Mouse (Mus musculus): ENCODE measurements around the gene Man1a.

DNA sequence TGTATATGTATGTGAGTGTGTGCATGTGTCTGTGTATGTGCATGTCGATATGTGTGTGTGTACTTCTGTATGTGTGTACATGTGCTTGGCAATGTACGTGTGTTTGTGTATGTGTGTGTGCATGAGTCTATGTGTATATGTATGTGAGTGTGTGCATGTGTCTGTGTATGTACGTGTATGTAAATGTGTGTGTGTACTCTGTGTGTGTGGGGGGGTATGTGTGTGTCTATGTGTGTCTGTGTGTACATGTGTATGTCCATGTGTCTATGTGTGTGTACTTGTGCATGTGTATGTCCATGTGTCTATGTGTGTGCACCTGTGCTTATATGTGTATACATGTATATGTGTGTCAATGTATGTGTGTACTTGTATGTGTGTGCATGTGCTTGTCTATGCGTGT is 15.2 kb downstream of the Man1a start:
- TF ChIP-seq CTCF (IDR thresholded peaks at IDR 0.05; ENCODE audit: low read depth) (no peak), EP300 (optimal IDR thresholded peaks at IDR 0.05) (no peak)

Measured in stomach, postnatal 0 days (tissue).